Mouse (Mus musculus) forebrain, embryonic 13.5 days (tissue): ENCODE measurements around the gene Lin28b. TPM values are rescaled to one million over a fixed set of nuclear protein-coding genes. Genes with fewer than 3 reads are reported as not detected.

ENCODE experiments used
- ATAC-seq: fragments of 200-750 bp; cut with Nextera tagmentation; 2 replicates; pipeline ENCODE4 v1.8.0; 2017
- H3K27ac ChIP-seq: fragments of 300-500 bp; sonication (generic); 2 replicates; pipeline ENCODE4 v1.5.1; 2015; ENCODE audit warnings: inconsistent platforms, mild to moderate bottlenecking, moderate library complexity
- H3K27me3 ChIP-seq: fragments of 300-500 bp; sonication (generic); 2 replicates; pipeline ENCODE4 v1.6.1; 2015; ENCODE audit warnings: mild to moderate bottlenecking, inconsistent platforms
- H3K36me3 ChIP-seq: fragments of 300-500 bp; sonication (generic); 2 replicates; pipeline ENCODE4 v1.6.1; 2015; ENCODE audit warnings: mild to moderate bottlenecking, inconsistent platforms; ENCODE audit not compliant: poor library complexity, severe bottlenecking
- H3K4me1 ChIP-seq: fragments of 300-500 bp; sonication (generic); 2 replicates; pipeline ENCODE4 v1.6.1; 2015; ENCODE audit warnings: inconsistent platforms
- H3K4me2 ChIP-seq: fragments of 300-500 bp; sonication (generic); 2 replicates; pipeline ENCODE4 v1.6.1; 2015; ENCODE audit warnings: inconsistent platforms, mild to moderate bottlenecking, moderate library complexity
- H3K4me3 ChIP-seq: fragments of 300-500 bp; sonication (generic); 2 replicates; pipeline ENCODE4 v1.5.1; 2015; ENCODE audit warnings: mild to moderate bottlenecking, inconsistent platforms
- H3K9ac ChIP-seq: fragments of 300-500 bp; sonication (generic); 2 replicates; pipeline ENCODE4 v1.6.1; 2015; ENCODE audit warnings: mild to moderate bottlenecking, inconsistent platforms
- H3K9me3 ChIP-seq: fragments of 300-500 bp; sonication (generic); replicated peaks from 2 replicates; pipeline ENCODE4 v1.6.1; 2016; ENCODE audit warnings: inconsistent platforms
- WGBS: fragments of 180-500 bp; shearing (Covaris S2); methylation state at CpG from one replicate; pipeline ENCODE4 v1.1.7; 2015; 5-methylcytosine and 5-hydroxymethylcytosine counted together
- polyA plus RNA-seq: library from polyadenylated mRNA; unstranded; fragments of >200 nt; fragmentation: Nextera tagmentation; extraction: Ambion mirVana; gene quantifications from 2 replicates; pipeline ENCODE4 v1.2.1, GENCODE M21; 2015

The Lin28b gene
- polyA plus RNA-seq, 1 experiment from 2014 or later: 7.4 TPM

DNA sequence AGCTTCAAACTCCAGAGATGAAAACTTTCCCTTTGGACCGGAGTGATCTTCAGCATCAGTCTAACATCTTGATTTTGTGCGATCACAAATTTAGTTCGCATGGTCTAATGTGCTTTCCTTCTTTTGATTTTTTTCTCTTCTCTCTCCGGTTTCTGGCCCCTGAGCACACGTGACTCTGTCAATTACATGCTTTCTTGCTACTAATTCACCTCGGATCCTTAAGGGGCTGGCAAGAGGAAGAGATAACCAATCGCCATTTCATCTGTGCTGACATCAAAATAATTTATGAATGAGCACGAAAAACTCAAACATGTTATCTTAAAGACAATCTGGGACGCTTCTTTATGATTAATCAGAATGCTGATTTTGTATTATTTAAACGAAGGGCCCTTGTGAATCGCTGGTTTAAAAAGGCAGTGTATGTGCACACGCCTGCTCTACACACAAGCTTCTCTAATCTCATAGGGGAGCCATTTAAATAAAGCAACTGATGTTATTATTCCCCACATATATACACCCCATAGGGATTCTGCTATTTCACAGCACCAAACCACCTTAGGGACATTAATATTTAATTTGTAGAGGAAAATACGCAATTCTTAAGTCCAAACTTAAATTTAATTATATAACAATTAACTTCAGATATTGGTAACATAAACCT lies 16.0 kb downstream of the Lin28b start:
- ATAC-seq: peak; percentile 70; the same call in 1 of the 2 replicates
- no peak overlapping the region; the same call in 1 of the 2 replicates for H3K27ac ChIP-seq
- H3K4me2 ChIP-seq: peak overlapping the region; percentile 73
- H3K4me3 ChIP-seq: peak overlapping the region; percentile 47
- peak overlapping the region; percentile 58; the same call in 1 of the 2 replicates for H3K9ac ChIP-seq
- H3K27me3 ChIP-seq: peaks cover 19% of the 10 kb centered on the region
- no peaks in the 10 kb centered on the region for H3K9me3 ChIP-seq
- peaks cover 32% of the 10 kb centered on the region for H3K4me1 ChIP-seq
- no peaks in the 10 kb centered on the region for H3K36me3 ChIP-seq
- 1% methylated on average over 13 of the region's 13 CpGs for WGBS

DNA sequence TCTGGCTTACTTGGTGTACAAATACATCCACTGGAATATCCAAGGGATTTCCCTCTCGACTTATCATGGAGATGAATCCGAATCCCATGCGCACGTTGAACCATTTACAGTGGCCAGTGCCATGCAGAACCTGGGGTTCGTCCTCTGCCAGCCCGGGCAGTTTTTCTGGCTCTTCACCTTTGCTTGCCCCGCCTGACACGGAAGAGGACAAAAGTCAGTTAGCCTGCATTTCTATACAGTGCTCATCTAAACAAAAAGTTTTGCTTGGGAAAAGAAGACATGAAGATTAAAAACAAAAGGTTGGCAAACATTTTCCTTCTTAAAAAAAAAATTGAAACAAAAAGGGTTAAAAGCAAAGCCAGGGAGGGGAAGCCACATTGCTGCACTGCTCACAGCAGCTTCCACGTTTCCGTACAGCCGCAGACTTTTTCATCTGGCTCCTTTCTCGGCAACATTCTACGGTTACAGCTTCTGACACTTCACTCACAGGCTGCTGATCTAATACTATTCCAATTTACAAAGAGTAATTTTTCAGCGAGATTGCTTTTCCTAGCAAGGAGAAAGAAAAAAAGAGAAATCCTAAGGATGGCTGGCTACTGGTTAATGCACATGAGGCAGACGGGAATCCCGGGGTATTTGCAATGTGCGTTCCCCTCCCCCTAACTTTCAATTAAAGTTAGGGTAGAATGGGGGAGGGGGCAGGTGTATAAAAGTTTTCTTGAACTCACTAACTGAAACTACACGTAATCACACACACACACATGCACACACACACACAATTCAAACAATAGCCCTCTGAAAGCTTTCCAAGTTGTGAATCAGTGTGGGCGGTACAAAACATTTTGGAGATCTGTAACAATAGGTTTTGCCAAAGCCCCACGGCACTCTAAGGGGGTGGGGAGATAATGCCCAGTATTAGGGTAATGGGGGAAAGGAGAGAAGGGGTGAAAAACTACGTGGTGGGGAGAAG lies 16.9 kb downstream of the Lin28b start:
- Histone ChIP-seq H3K4me3 (peak overlapping the region; percentile 47), H3K9ac (peak overlapping the region; percentile 58), H3K27ac (no peak overlapping the region; the same call in 1 of the 2 replicates), H3K27me3 (peaks cover 19% of the 10 kb centered on the region), H3K4me2 (peak overlapping the region; percentile 73), H3K4me1 (peaks cover 32% of the 10 kb centered on the region), H3K36me3 (no peaks in the 10 kb centered on the region), H3K9me3 (no peaks in the 10 kb centered on the region)
- ATAC-seq: peak; percentile 57
- WGBS: 2% methylated on average over 21 of the region's 21 CpGs

- no peaks in the 10 kb centered on the region for H3K9me3 ChIP-seq
- WGBS: 35% methylated on average over 4 of the region's 4 CpGs
- peaks cover 16% of the 10 kb centered on the region for H3K27me3 ChIP-seq
- peak overlapping the region; percentile 73 for H3K4me2 ChIP-seq
- H3K9ac ChIP-seq: no peak overlapping the region
- H3K36me3 ChIP-seq: no peaks in the 10 kb centered on the region
- H3K4me1 ChIP-seq: peaks cover 28% of the 10 kb centered on the region
- ATAC-seq: no peak
- H3K4me3 ChIP-seq: peak overlapping the region; percentile 9; the same call in 1 of the 2 replicates
- H3K27ac ChIP-seq: no peak overlapping the region
Measured at GRCm38 (mm10) chr10:45468180-45468915, 17.8 kb downstream of the Lin28b start.

DNA sequence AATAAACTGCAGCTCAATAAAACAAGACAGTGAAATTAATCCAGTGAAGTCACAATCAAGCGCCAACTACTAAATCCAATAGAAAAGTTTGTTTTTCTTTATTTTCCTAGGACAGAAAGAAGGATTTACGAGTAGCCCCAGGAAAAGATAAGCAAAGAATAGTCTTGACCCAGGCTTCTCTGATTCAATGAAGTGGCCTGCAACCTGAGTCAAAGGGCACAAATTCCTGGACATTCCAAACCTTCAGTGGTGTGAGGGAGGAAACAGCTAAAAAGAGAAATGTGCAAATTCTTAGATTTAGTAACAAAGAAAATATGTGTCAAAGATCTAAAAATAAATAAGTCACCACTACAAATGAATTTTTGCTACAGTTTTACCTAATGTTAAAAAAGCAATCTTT lies 27.6 kb downstream of the Lin28b start:
- no peaks in the 10 kb centered on the region for H3K27me3 ChIP-seq
- H3K9me3 ChIP-seq: no peaks in the 10 kb centered on the region
- no peak for ATAC-seq
- H3K36me3 ChIP-seq: no peaks in the 10 kb centered on the region
- no peak overlapping the region for H3K4me3 ChIP-seq
- H3K9ac ChIP-seq: no peak overlapping the region
- H3K4me1 ChIP-seq: no peaks in the 10 kb centered on the region
- H3K27ac ChIP-seq: no peak overlapping the region
- WGBS: 32% methylated on average over 2 of the region's 2 CpGs
- H3K4me2 ChIP-seq: no peak overlapping the region

DNA sequence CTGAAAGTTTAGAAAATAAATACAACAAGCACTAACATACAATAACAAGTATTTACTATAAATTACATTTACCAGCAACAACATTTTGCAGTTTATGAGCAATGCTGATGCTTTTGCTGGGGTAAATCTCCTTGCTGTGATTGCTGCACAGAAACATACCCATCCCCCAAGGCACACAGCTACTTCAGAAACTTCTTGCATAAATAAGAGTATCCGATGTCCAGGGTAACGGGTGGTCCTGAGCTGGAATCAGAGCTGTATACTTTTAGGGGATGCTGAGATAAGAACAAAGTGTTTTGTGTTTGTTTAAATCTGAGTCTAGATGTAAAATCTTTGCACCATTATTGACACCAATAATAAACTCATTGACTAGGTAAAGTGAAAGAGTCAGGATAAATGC lies 28.1 kb downstream of the Lin28b start:
- H3K4me2 ChIP-seq: no peak overlapping the region
- no peak overlapping the region for H3K4me3 ChIP-seq
- H3K9me3 ChIP-seq: no peaks in the 10 kb centered on the region
- WGBS: 6% methylated on average over 2 of the region's 2 CpGs
- H3K4me1 ChIP-seq: no peaks in the 10 kb centered on the region
- no peak overlapping the region for H3K27ac ChIP-seq
- no peak overlapping the region for H3K9ac ChIP-seq
- no peaks in the 10 kb centered on the region for H3K36me3 ChIP-seq
- ATAC-seq: no peak
- H3K27me3 ChIP-seq: no peaks in the 10 kb centered on the region

- peak overlapping the region; percentile 75; the same call in 1 of the 2 replicates for H3K27ac ChIP-seq
- 0 out of 2 replicates have a peak, but pooled peaks have one; percentile 51 for ATAC-seq
- peak overlapping the region; percentile 54 for H3K4me2 ChIP-seq
- no peak overlapping the region for H3K4me3 ChIP-seq
- H3K4me1 ChIP-seq: peaks cover 6% of the 10 kb centered on the region
- H3K9me3 ChIP-seq: no peaks in the 10 kb centered on the region
- H3K27me3 ChIP-seq: no peaks in the 10 kb centered on the region
- no peak overlapping the region; the same call in 1 of the 2 replicates for H3K9ac ChIP-seq
- no peaks in the 10 kb centered on the region for H3K36me3 ChIP-seq
Measured at GRCm38 (mm10) chr10:45446625-45447024, 39.6 kb downstream of the Lin28b start.

DNA sequence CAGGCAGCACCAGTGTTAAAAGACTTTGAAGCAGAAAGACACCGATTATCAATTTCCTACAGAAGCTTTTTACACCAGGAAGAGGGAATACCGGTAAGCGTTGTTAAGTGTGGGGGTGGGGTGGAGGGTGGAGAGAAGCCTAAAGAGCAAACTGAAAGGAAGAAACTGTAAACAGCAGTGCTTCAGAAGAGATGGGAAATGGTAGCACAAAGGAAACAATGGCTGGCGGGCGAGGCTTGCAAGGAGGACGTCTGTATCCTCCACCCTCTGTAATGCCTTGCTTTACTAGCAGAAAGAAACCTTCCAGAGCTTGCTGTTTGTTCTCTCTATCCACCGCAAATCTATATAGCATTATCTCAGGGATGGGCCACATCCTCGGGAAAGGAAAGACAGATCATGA lies 40.0 kb downstream of the Lin28b start:
- Histone ChIP-seq H3K27ac (peak overlapping the region; percentile 75), H3K4me1 (peaks cover 6% of the 10 kb centered on the region), H3K36me3 (no peaks in the 10 kb centered on the region), H3K9ac (peak overlapping the region; percentile 35), H3K9me3 (no peaks in the 10 kb centered on the region), H3K4me2 (peak overlapping the region; percentile 54), H3K4me3 (peak overlapping the region; percentile 11), H3K27me3 (no peaks in the 10 kb centered on the region)
- ATAC-seq: peak; percentile 77
- under 1% methylated on average over 8 of the region's 8 CpGs for WGBS

- no peaks in the 10 kb centered on the region for H3K27me3 ChIP-seq
- no peak overlapping the region for H3K27ac ChIP-seq
- H3K4me3 ChIP-seq: no peak overlapping the region
- no peaks in the 10 kb centered on the region for H3K9me3 ChIP-seq
- no peak for ATAC-seq
- 0 out of 2 replicates have a peak, but pooled peaks cover 3% of the 10 kb centered on the region for H3K4me1 ChIP-seq
- no peak overlapping the region for H3K4me2 ChIP-seq
- WGBS: 96% methylated on average over 1 of the region's 1 CpGs
- H3K9ac ChIP-seq: no peak overlapping the region
- 0 out of 2 replicates have a peak, but pooled peaks cover 7% of the 10 kb centered on the region for H3K36me3 ChIP-seq
Measured at GRCm38 (mm10) chr10:45422372-45422771, 63.8 kb downstream of the Lin28b start.

DNA sequence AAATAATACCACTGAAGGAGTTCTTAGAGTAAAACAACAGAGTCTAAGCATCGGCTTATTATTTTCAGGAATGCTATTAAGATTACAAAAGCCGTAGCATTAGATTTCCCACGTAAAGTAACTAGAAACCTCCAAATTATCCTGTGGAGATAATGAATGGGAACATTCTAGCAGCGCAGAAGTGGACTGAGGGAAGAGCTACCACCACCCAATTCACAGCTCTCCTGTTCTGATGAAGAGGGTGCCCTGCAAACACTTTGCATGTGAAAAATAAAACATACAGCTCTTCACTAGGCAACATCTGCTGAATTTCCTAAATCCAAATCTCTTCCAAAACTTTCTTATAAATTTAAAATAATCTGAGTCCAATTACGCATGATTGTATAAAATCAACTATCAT lies 74.1 kb downstream of the Lin28b start:
- Histone ChIP-seq H3K9ac (no peak overlapping the region), H3K4me2 (no peak overlapping the region), H3K36me3 (no peaks in the 10 kb centered on the region), H3K4me3 (no peak overlapping the region), H3K9me3 (no peaks in the 10 kb centered on the region), H3K4me1 (peaks cover 10% of the 10 kb centered on the region), H3K27me3 (no peaks in the 10 kb centered on the region), H3K27ac (no peak overlapping the region)
- ATAC-seq: no peak
- whole genome bisulfite sequencing: 25% methylated on average over 5 of the region's 5 CpGs

DNA sequence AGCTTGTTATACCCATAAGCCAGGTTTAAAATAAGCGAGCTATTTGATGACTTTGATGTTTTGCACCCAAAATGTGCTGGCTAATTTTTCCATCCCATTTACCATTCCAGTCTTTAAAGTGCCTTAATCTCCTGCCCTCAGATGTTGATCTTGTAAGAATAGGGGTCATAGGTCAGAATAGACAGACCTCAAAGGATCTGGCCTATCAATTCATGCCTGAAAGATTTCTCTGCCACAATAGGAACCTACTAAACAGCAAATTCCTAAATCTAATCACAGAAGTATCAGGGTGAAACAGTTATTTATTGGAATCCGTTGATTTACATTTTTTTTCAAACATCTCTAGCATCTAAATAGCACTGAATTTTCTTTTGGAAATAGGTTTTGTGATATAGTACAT lies 74.5 kb downstream of the Lin28b start:
- Histone ChIP-seq H3K9ac (no peak overlapping the region), H3K27me3 (no peaks in the 10 kb centered on the region), H3K36me3 (no peaks in the 10 kb centered on the region), H3K9me3 (no peaks in the 10 kb centered on the region), H3K4me1 (peaks cover 10% of the 10 kb centered on the region), H3K27ac (no peak overlapping the region), H3K4me3 (no peak overlapping the region), H3K4me2 (no peak overlapping the region)
- WGBS: 8% methylated on average over 2 of the region's 2 CpGs
- no peak for ATAC-seq

DNA sequence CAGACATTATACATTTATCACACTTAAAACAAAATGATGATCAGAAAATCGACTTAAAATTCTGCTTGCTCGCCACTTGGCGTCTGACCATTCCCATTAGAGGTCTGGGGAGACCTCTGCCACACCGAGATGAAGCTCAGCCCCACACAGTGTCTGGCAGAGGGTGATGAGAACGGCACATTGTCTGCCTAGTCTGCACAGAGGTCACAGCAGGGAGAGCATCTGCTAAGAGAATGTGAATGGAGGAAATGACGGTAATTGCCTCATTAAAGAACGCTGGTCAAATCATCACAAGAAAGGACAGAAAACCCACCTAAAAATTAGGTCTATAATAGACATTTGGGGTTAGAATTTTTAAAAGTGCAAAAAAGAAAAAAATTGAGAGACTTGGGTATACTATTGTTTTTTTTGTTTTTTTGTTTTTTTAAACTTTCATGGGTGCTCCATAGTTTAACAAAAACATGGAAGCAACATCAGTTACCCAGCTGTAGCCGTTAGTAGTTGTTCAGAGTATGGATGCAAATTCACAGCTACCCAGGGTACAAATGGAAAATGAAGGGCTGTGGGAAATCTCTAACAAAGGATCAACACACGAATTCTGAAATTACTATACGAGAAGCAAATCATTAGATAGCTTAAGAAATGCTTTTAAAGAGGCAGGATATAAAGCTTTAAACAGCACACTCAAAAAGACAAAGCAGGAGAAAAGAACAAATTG lies 75.4 kb downstream of the Lin28b start:
- ATAC-seq: peak; percentile 93
- Histone ChIP-seq H3K27me3 (no peaks in the 10 kb centered on the region), H3K4me1 (peaks cover 10% of the 10 kb centered on the region), H3K4me3 (no peak overlapping the region), H3K27ac (peak overlapping the region; percentile 52), H3K36me3 (no peaks in the 10 kb centered on the region), H3K9me3 (no peaks in the 10 kb centered on the region), H3K9ac (no peak overlapping the region), H3K4me2 (no peak overlapping the region)
- WGBS: 5% methylated on average over 10 of the region's 10 CpGs
